Mouse (Mus musculus) bone marrow, adult 2 months (tissue): ENCODE data around the gene Ugt1a6a.
"Not testable (repeated sequence)": the region's sequence is repeated elsewhere in the genome, so short reads cannot be mapped to it uniquely, and the experiment has no call there.

Source experiments
- CTCF ChIP-seq: fragments of 200-500 bp; IDR thresholded peaks from 2 replicates; pipeline ENCODE4 v1.5.1; 2011; ENCODE audit warnings: low read length, control low read depth; ENCODE audit not compliant: control insufficient read depth, insufficient read depth
- POLR2A ChIP-seq: fragments of 200-500 bp; IDR thresholded peaks from 2 replicates; pipeline ENCODE4 v1.6.1; 2011; ENCODE audit warnings: low read depth, mild to moderate bottlenecking, control low read depth, low read length, borderline replicate concordance; ENCODE audit not compliant: control insufficient read depth

DNA sequence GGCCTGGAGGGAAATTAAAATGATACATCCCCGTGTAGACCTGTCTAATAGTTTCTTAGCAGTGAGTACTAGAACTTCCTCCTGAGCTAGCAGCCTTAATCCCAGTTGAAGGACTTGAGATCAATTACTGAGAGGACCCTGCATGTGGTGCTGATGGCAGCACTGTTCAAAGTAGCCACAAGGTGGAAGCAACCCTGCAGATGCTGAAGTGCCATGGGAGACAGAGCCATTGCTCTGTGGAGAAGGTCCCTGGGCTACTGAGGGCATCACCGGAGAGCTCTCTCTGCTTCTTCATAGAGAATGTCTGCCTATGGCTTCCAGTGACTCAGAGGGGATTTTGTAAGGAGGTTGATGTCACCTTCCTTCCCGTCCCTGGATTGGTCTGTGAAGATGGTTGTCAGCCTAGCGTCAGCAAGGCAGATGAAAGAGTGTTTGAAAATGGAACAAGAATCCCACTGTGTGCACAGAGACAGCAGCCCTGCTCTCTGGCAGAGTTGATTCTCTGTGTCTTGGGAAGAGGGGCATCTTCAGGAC, 8.7 kb upstream of the Ugt1a6a start:
- not testable (repeated sequence) for TF ChIP-seq CTCF, POLR2A
